Mouse (Mus musculus) liver, adult 2 months (tissue): ENCODE data around the gene Nsun2.

Experiments
- CTCF ChIP-seq: fragments of 200-500 bp; IDR thresholded peaks from 2 replicates; pipeline ENCODE4 v1.5.1; 2011; ENCODE audit warnings: low read depth, low read length, control low read depth
- POLR2A ChIP-seq: fragments of 200-500 bp; IDR thresholded peaks from 2 replicates; pipeline ENCODE4 v1.6.1; 2011; ENCODE audit warnings: low read length, control low read depth; ENCODE audit not compliant: insufficient read depth; ENCODE audit errors: extremely low read depth

DNA sequence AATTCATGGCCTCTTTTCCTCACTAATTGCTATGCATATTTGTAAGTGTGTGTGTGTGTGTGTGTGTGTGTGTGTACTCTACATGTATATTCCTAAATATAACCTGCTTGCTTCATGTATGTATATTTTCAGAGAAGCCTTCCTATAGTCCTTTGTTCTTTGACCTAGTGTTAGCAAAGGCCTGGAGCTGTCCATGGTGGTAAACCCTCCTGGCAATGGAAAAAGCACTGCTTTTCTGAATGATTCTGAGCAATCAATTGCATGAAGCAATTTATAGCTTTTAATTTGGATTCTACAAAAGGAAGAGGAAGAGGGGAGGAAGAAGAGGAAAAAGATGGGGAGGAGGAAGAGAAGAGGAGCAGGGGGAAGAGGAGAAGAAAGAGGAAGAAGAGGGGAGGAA lies 23.2 kb downstream of the Nsun2 start:
- TF ChIP-seq CTCF (no peak), POLR2A (no peak)
